Mouse (Mus musculus) neural tube, embryonic 12.5 days (tissue): ENCODE results near the gene Ntn5. TPM values are rescaled to one million over a fixed set of nuclear protein-coding genes. Genes with fewer than 3 reads are reported as not detected.

ENCODE experiments used
- ATAC-seq: fragments of 200-750 bp; cut with Nextera tagmentation; 2 replicates; pipeline ENCODE4 v1.8.0; 2017; ENCODE audit warnings: low read depth, mild to moderate bottlenecking, moderate TSS enrichment, moderate library complexity; ENCODE audit not compliant: low FRiP score
- H3K27ac ChIP-seq: fragments of 300-500 bp; sonication (generic); 2 replicates; pipeline ENCODE4 v1.5.1; 2016
- H3K27me3 ChIP-seq: fragments of 300-500 bp; sonication (generic); replicated peaks from 2 replicates; pipeline ENCODE4 v1.6.1; 2016; ENCODE audit warnings: mild to moderate bottlenecking
- H3K36me3 ChIP-seq: fragments of 300-500 bp; sonication (generic); 2 replicates; pipeline ENCODE4 v1.6.1; 2016; ENCODE audit warnings: mild to moderate bottlenecking
- H3K4me1 ChIP-seq: fragments of 300-500 bp; sonication (generic); 2 replicates; pipeline ENCODE4 v1.6.1; 2016
- H3K4me2 ChIP-seq: fragments of 300-500 bp; sonication (generic); replicated peaks from 2 replicates; pipeline ENCODE4 v1.6.1; 2016; ENCODE audit warnings: mild to moderate bottlenecking
- H3K4me3 ChIP-seq: fragments of 300-500 bp; sonication (generic); 2 replicates; pipeline ENCODE4 v1.5.1; 2016
- H3K9ac ChIP-seq: fragments of 300-500 bp; sonication (generic); 2 replicates; pipeline ENCODE4 v1.6.1; 2016; ENCODE audit warnings: mild to moderate bottlenecking
- H3K9me3 ChIP-seq: fragments of 300-500 bp; sonication (generic); 2 replicates; pipeline ENCODE4 v1.6.1; 2016; ENCODE audit warnings: mild to moderate bottlenecking
- WGBS: fragments of 180-500 bp; shearing (Covaris S2); methylation state at CpG from one replicate; pipeline ENCODE4 v1.1.7; 2016; 5-methylcytosine and 5-hydroxymethylcytosine counted together
- polyA plus RNA-seq: library from polyadenylated mRNA; unstranded; fragments of >200 nt; fragmentation: Nextera tagmentation; extraction: Ambion mirVana; gene quantifications from 2 replicates; pipeline ENCODE4 v1.2.1, GENCODE M21; 2016

Ntn5 gene
- polyA plus RNA-seq, 1 experiment from 2014 or later: 1.2 TPM

DNA sequence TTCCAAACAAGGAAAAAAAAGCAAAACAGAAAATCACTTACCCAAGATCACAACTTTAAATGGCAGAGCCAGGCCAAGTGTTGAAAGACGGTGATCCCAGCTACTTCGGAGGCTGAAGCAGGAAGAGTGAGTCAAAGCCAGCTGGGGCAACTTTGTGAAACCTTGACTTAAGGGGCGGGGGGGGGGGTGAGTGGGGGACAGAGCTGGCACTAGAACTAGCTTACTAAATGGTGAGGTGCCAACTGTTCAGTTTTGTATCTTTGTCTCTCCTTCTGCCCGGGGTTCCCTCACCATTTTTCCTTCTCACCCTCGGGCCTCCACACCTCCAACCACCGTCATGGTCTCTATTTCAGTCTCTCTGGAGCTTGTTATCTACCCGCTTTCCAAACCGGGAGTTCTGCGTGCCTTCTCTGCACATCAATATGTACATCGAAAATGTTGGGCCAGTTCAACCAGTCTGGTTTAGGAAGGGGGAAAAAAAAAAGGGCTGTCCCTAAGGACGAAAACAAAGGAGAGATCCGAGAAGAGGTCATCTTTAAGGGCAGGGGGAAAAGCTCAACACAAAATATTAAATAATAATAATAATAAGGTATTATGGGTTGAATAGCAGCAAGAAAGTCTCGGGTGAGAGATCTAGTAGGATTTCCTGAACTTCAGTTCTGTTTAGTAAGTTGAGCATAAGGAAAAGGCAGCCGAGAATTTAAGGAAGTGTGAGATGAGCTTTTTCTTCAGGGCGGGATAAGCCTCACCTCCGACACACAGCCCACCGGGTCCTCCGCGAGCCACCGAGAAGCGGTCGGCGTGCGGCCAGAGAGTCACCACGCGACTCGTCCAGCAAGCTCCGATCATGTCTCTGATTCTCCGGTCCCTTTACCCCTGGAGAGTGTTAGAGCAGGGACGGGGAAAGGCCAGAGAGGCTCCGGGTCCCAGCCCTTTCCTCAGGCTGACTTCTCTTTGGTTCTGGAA lies 33.4 kb downstream of the Ntn5 start:
- ATAC-seq: peak; percentile 25
- Histone ChIP-seq H3K36me3 (peaks cover 45% of the 10 kb centered on the region), H3K9ac (peak overlapping the region; percentile 73), H3K4me1 (peaks cover 44% of the 10 kb centered on the region), H3K9me3 (no peaks in the 10 kb centered on the region), H3K27me3 (no peaks in the 10 kb centered on the region), H3K4me2 (peak overlapping the region; percentile 93), H3K4me3 (peak overlapping the region; percentile 91), H3K27ac (peak overlapping the region; percentile 50)
- 12% methylated on average over 31 of the region's 31 CpGs for WGBS

DNA sequence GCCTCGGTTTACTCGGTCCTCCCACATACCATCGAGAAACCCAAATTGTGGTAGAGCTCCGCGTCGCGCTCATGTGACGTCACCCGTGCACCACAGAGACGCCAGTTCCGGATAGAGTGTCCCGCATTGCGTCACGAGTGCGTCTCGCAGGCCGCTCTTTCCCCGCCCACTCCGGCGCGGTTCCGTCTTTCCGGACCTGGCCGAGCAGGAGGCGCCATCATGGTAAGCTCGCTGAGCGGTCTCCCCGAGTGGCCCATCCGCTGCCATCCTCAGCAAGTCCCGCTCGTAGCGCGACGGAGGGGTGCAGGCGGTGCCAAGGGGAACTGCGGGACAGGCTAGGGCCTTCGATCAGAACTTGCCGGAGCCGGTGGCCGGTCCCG lies 34.1 kb downstream of the Ntn5 start, which contains the start of gene Sphk2:
Gene Sphk2, minus strand, starts transcription at position 85 of the 380 bp plus-strand sequence.
- H3K4me3 ChIP-seq: peak within 1 kb of the TSS; percentile 91
- H3K36me3 ChIP-seq: peaks cover 45% of the 10 kb centered on the region
- ATAC-seq: peak; percentile 67
- H3K27ac ChIP-seq: peak within 1 kb of the TSS; percentile 67
- H3K4me1 ChIP-seq: peaks cover 44% of the 10 kb centered on the region
- H3K9me3 ChIP-seq: no peaks in the 10 kb centered on the region
- H3K9ac ChIP-seq: peak within 1 kb of the TSS; percentile 92
- no peaks in the 10 kb centered on the region for H3K27me3 ChIP-seq
- H3K4me2 ChIP-seq: peak within 1 kb of the TSS; percentile 93
- WGBS: under 1% methylated on average over 41 of the region's 41 CpGs

DNA sequence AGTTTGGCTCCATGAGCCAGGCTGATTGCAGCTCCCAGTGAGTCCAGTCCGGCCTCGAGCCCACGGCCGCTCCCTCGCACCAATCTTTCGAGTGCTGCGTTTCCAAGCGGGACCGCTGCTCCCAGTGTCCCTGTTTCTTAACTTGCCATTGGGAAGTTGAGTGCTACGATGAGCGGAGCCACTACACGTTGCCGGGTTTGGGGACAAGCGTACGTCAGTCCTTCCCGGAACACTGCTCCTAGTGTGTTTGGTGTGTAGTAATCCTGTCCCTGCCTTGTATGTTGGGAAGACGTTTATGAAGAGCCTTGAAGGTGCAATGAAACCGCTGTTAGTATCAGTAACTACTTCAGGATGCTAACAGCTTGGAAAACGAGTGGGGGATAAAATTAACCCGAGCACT lies 34.5 kb downstream of the Ntn5 start:
- Histone ChIP-seq H3K4me2 (peak overlapping the region; percentile 93), H3K4me1 (peaks cover 44% of the 10 kb centered on the region), H3K27ac (peak overlapping the region; percentile 67), H3K9ac (peak overlapping the region; percentile 92), H3K9me3 (no peaks in the 10 kb centered on the region), H3K4me3 (peak overlapping the region; percentile 91), H3K36me3 (peaks cover 45% of the 10 kb centered on the region), H3K27me3 (no peaks in the 10 kb centered on the region)
- under 1% methylated on average over 20 of the region's 20 CpGs for WGBS
- no peak; the same call in 1 of the 2 replicates for ATAC-seq

DNA sequence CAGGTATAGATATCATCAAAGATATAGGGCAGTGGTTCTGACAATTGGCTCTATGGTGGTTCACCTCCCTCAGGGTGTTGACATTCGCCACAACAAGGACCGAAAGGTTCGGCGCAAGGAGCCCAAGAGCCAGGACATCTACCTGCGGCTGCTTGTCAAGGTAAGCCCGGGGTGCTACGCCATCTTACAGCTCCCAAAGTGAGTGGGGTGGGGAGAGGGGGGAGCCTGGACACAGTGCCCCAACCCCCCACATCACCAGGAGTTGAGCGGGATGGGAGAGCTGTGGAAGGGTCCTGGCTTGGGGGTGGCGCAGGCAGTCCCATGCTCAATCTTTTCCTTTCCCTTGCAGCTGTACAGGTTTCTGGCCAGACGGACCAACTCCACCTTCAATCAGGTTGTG lies 35.4 kb downstream of the Ntn5 start:
- no peaks in the 10 kb centered on the region for H3K9me3 ChIP-seq
- peaks cover 42% of the 10 kb centered on the region for H3K4me1 ChIP-seq
- WGBS: 84% methylated on average over 10 of the region's 10 CpGs
- H3K4me2 ChIP-seq: peak overlapping the region; percentile 93
- peak overlapping the region; percentile 91 for H3K4me3 ChIP-seq
- peak overlapping the region; percentile 92 for H3K9ac ChIP-seq
- no peak overlapping the region for H3K27ac ChIP-seq
- ATAC-seq: no peak
- no peaks in the 10 kb centered on the region for H3K27me3 ChIP-seq
- H3K36me3 ChIP-seq: peaks cover 51% of the 10 kb centered on the region

DNA sequence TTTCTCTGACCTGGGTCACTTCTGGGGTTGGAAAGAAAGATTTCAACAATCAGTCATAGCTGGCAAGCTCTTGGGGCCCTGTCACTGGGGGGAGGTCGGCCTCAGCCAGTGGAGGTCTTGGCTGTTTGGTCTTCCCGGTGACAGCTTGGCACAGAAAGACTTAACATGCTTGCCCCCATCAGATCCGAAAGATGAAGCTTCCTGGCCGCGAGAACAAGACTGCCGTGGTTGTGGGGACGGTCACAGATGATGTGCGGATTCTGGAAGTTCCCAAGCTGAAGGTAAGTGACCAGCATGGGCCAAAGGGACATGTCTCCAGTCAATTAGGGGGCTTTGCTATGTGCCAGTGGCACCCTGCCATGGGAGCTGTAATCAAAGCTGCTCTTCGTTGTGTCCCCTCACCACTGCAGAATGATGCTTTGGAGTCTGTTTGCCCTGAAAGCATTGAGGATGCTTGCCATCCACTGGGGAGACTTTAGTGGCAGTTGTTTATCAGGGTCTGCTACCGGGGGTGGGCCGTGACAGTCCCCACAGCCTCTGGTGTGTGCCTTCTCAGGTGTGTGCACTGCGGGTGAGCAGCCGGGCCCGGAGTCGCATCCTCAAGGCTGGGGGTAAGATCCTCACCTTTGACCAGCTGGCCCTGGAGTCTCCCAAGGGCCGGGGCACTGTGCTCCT lies 36.1 kb downstream of the Ntn5 start:
- Histone ChIP-seq H3K27ac (no peak overlapping the region), H3K4me3 (no peak overlapping the region), H3K9ac (0 out of 2 replicates have a peak overlapping the region, but pooled peaks have one; percentile 92), H3K4me1 (peaks cover 35% of the 10 kb centered on the region), H3K4me2 (peak overlapping the region; percentile 93), H3K36me3 (peaks cover 58% of the 10 kb centered on the region), H3K9me3 (no peaks in the 10 kb centered on the region), H3K27me3 (no peaks in the 10 kb centered on the region)
- 92% methylated on average over 16 of the region's 16 CpGs for WGBS
- no peak for ATAC-seq

DNA sequence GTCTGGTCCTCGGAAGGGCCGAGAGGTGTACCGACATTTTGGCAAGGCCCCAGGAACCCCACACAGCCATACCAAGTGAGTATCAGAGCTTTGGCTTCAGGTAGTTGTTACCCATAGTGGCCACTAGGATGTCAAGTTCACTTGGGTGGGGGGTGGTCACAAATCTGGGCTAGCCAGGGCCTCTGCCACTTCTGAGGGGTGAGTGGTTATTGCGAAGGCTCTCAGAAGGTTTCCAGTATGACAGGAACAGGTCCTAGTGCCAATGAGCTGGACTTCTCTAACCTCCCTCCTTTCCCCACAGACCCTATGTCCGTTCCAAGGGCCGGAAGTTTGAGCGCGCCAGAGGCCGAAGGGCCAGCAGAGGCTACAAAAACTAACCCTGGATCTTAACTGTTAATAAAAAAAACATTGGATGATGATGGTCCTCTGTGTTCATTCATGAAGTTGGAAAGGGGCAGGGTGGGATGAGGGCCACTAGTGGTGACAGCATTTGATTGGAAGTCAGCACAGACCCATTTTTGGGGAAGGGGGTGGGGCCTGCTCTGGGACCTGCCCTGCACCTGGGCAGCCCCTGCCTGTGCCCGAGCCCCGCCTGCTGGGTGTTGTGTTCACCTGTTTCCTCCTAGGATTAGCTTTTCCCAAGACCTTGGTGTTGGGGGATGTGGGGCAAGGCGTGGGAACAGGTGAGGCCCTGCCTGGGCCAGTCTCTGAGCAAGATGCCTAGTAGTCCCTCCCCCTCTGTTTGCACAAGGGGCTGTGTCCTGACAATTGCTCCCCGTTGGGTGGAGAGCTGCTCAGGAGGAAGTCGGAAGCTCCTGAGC lies 36.8 kb downstream of the Ntn5 start, which contains the start of gene Fam83e:
Gene Fam83e, plus strand, starts transcription at position 800 of the 821 bp plus-strand sequence.
- Histone ChIP-seq H3K4me1 (peaks cover 32% of the 10 kb centered on the region), H3K27ac (no peak within 1 kb of the TSS), H3K27me3 (no peaks in the 10 kb centered on the region), H3K4me2 (no peak within 1 kb of the TSS; the same call in 1 of the 2 replicates), H3K36me3 (peaks cover 66% of the 10 kb centered on the region), H3K4me3 (no peak within 1 kb of the TSS), H3K9ac (0 out of 2 replicates have a peak within 1 kb of the TSS, but pooled peaks have one; percentile 92), H3K9me3 (no peaks in the 10 kb centered on the region)
- 83% methylated on average over 14 of the region's 14 CpGs for WGBS
- no peak for ATAC-seq

DNA sequence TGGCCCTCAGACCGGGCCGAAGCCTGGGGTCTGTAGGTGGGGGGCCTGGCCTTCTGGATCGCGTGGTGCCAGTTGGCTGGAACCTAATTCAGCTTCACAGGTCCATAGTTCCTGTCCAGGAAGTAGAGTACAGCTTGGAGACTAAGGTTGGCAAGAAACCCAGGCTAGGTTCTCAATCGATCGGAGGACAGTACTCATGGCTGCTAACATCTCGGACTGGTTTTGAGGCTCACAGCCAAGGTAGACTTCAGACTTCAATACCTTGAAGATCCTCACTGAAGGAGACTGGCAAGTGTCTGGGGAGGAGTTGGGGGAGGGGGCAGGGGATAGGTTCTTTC lies 37.4 kb downstream of the Ntn5 start:
- Histone ChIP-seq H3K27me3 (no peaks in the 10 kb centered on the region), H3K4me2 (no peak overlapping the region), H3K9ac (no peak overlapping the region), H3K4me1 (peaks cover 27% of the 10 kb centered on the region), H3K4me3 (no peak overlapping the region), H3K27ac (no peak overlapping the region), H3K36me3 (peaks cover 72% of the 10 kb centered on the region), H3K9me3 (no peaks in the 10 kb centered on the region)
- 81% methylated on average over 7 of the region's 7 CpGs for WGBS
- no peak for ATAC-seq

DNA sequence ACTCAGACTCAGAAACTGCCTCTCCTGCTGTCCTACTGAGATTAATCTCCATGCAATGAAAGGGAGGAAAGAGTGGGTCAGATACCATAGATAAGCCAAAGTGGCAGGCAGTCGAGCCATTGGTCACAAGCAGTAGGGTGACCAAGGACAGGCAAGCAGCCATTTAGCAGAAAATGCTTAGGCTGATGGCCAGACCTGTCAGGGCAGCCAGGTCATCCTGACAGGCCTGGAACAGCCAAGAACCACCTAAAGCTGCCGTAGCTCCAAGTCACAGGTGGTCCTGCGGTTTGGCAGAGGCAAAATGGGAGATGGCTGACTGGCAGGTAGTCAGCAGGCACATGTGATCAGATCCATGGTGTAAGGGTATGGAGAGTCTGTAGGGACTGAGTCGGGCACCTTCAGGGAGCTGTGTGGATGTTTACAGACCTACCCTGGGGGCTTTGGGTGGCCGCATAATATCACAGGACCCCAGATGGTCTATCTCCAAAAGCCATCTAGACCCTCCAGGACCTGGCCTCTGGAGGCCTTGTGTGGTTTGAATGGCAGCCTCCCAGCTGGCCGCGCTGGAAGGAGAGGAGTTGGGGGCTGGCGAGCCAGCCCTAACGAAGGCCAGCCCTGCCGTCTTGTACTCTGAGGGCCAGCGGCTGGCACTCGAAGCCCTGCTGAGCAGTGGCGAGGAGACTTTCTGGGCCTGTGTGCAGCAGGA lies 38.0 kb downstream of the Ntn5 start:
- no peak overlapping the region for H3K9ac ChIP-seq

DNA sequence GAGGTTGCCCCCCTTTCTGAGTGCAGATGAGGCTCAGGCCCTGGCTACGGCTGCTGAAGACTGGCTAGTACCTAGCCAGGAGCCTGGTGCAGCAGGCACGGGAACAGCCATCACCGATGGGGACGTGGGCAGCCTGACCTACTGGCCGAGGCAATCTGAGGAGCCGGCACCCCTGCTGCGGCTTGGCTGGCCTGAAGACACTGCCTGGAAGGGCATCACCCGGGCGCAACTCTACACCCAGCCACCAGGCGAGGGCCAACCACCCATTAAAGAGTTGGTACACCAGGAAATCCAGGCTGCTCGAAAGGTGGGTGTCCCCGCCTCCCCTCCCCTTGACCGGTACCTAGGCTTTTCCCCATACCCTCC lies 38.5 kb downstream of the Ntn5 start:
- no peak for ATAC-seq
- Histone ChIP-seq H3K9ac (no peak overlapping the region), H3K36me3 (peaks cover 82% of the 10 kb centered on the region), H3K4me3 (no peak overlapping the region), H3K27me3 (no peaks in the 10 kb centered on the region), H3K9me3 (no peaks in the 10 kb centered on the region), H3K4me2 (no peak overlapping the region), H3K27ac (no peak overlapping the region), H3K4me1 (peaks cover 16% of the 10 kb centered on the region)
- WGBS: 83% methylated on average over 13 of the region's 13 CpGs

More for the DNA sequence above, 38.0 kb downstream of the Ntn5 start:
- no peaks in the 10 kb centered on the region for H3K27me3 ChIP-seq
- H3K4me1 ChIP-seq: peaks cover 21% of the 10 kb centered on the region
- ATAC-seq: no peak
- 70% methylated on average over 13 of the region's 13 CpGs for WGBS
- H3K27ac ChIP-seq: no peak overlapping the region
- no peak overlapping the region for H3K4me3 ChIP-seq
- no peak overlapping the region for H3K4me2 ChIP-seq
- H3K36me3 ChIP-seq: peaks cover 77% of the 10 kb centered on the region
- H3K9me3 ChIP-seq: no peaks in the 10 kb centered on the region

DNA sequence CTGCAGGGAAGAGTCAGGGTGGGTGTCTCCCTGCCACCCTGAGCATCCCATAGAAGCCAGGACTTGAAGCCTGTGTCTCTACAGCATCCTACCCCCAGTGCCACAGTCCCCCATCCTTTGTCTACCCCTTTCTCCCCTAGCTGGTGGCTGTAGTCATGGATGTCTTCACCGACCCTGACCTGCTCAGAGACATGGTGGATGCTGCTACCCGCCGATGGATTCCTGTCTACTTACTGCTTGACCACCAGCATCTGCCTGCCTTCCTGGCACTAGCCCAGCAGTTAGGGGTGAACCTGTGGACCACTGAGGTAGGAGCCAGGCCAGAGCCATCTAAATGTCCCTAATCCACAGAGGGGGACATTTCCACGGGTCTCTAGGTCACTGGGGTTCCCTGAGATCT lies 39.5 kb downstream of the Ntn5 start:
- Histone ChIP-seq H3K4me1 (peaks cover 16% of the 10 kb centered on the region), H3K9ac (no peak overlapping the region), H3K4me3 (no peak overlapping the region), H3K27me3 (no peaks in the 10 kb centered on the region), H3K4me2 (no peak overlapping the region), H3K27ac (no peak overlapping the region), H3K36me3 (peaks cover 87% of the 10 kb centered on the region), H3K9me3 (no peaks in the 10 kb centered on the region)
- WGBS: 86% methylated on average over 4 of the region's 4 CpGs
- ATAC-seq: no peak

DNA sequence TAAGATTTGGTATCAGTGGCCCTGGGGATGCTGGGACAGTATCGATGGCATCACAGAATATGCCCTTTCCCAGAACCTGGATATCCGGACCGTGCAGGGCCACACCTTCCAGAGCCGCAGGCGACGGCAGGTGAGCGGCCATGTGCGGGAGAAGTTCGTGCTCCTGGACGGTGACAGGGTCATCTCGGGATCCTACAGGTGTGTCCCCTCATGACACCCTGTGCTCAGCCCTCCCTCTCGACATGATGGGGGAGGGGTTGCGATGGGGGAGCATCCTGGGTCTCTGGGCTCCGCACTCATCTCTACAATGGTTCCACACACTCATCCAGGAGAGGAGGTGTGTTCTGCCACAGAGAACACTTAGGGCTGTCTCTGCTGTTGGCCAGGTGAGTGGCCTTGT lies 40.0 kb downstream of the Ntn5 start:
- Histone ChIP-seq H3K27ac (no peak overlapping the region), H3K4me1 (peaks cover 13% of the 10 kb centered on the region), H3K36me3 (peaks cover 87% of the 10 kb centered on the region), H3K4me3 (no peak overlapping the region), H3K9me3 (no peaks in the 10 kb centered on the region), H3K4me2 (no peak overlapping the region), H3K27me3 (no peaks in the 10 kb centered on the region), H3K9ac (no peak overlapping the region)
- ATAC-seq: no peak
- WGBS: 96% methylated on average over 14 of the region's 14 CpGs
